Mouse (Mus musculus) G1E (cell line): ENCODE results near the gene Lpar2.

Experiments
- CTCF ChIP-seq: IDR thresholded peaks from 2 replicates; pipeline ENCODE4 v1.5.1; 2012; ENCODE audit warnings: low read depth, low read length, inconsistent platforms, mixed read lengths
- GATA2 ChIP-seq: IDR thresholded peaks from 2 replicates; pipeline ENCODE4 v1.6.1; 2012; ENCODE audit warnings: low read depth, low read length, inconsistent platforms, borderline replicate concordance
- TAL1 ChIP-seq: conservative IDR thresholded peaks from 2 replicates; pipeline ENCODE4 v1.6.1; 2012; ENCODE audit warnings: low read depth, low read length, inconsistent platforms, mixed read lengths

DNA sequence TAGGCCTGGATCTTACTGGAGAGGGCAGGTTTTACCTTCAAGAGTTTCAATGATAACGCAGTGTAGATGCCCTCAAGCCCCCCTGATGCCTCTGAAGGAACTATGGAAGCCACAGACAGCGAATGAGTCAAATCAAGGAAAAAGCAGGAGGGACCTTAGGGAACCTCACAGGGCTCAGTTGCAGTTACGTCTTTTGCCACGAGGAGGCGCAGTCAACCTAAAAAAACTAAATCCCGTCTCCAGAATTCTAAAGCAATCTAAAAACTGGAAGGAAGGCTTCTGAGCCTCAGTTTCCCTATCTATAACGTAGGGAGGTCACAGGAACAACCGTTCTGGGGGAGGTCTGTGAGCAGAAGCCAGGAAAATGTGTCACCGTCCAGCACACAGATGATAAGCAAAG, 51.9 kb downstream of the Lpar2 start:
- TF ChIP-seq CTCF: peak; percentile 82
- TF ChIP-seq TAL1: no peak
- TF ChIP-seq GATA2: no peak
